Mouse (Mus musculus): ENCODE measurements around the gene 2810408A11Rik. TPM values are rescaled to one million over a fixed set of nuclear protein-coding genes. Genes with fewer than 3 reads are reported as not detected.
A peak's percentile ranks its signal among the peaks of the same experiment; 100 is the strongest.

Gene 2810408A11Rik
- 16.4 and 18.5 TPM in 2 replicates for polyA plus RNA-seq (2015; fragmentation: Nextera tagmentation; extraction: Ambion mirVana)

DNA sequence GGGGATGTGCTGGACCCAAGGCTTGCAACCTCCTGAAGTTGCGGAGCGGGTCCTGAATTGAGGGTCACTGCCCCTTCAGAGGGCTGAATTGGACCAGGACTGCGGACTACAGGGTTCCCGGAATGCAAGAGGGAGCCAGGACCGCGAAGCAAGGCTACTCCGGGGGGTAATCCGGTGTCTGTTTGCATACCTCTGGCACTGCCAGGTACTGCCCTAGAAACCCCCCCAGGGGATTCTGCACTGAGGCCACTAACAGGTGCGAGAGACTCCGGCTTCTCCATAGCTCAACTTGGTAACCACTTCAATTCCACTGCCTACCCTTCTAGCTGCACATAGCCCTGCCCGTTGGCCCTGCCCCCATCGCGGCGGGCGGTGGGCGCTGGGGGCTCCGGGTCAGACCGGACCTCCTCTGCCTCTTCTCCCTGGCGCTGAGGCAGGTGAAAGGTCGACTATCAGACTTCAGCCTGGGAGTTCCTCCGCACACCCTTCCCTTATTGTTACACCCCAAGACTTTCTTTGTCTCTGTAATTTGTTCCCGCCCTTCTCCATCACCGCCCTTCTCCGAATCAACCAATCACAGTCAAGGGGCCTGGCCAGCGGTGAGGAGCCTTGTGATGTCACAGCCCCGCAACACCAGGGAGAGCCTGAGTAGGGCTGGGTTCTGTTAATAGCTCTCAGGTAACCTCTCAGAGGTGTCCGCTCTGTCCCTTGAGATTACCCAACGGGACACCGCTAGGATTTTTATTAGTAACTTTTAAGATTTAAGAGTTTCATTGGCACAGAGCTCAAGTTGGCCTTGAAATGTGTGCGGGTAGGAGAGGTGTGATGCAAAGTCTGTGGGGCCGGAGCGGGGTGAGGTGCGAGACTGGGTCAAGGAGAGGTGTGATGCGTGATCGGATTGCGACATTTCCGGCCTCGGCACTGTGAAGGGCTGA, at the start of gene 2810408A11Rik, which contains the start of gene Neurl4:
TSS of gene 2810408A11Rik (minus strand) at position 517 of the 935 bp plus-strand sequence.
TSS of gene Neurl4 (plus strand) at position 602 of the 935 bp plus-strand sequence.
- WGBS = under 1% methylated on average over 38 of the region's 38 CpGs
- Histone ChIP-seq H3K4me3 (replicated peaks; ENCODE audit: low read length) (peak within 1 kb of the TSS; percentile 78), H3K27me3 (replicated peaks; ENCODE audit: control insufficient read depth, insufficient read depth, low read length) (no peaks in the 10 kb centered on the region), H3K9me3 (ENCODE audit: control insufficient read depth, low read length) (no peaks in the 10 kb centered on the region), H3K4me1 (replicated peaks; ENCODE audit: control insufficient read depth, insufficient read depth, low read length) (peaks cover 31% of the 10 kb centered on the region), H3K4me2 (ENCODE audit: low read length) (peak within 1 kb of the TSS; percentile 92), H3K36me3 (ENCODE audit: control insufficient read depth, insufficient read depth) (peaks cover 14% of the 10 kb centered on the region), H3K27ac (ENCODE audit: low read length) (peak within 1 kb of the TSS; percentile 98), H3K9ac (replicated peaks; ENCODE audit: low read depth, low read length) (peak within 1 kb of the TSS; percentile 92)
- ATAC-seq = peak; percentile 96

DNA sequence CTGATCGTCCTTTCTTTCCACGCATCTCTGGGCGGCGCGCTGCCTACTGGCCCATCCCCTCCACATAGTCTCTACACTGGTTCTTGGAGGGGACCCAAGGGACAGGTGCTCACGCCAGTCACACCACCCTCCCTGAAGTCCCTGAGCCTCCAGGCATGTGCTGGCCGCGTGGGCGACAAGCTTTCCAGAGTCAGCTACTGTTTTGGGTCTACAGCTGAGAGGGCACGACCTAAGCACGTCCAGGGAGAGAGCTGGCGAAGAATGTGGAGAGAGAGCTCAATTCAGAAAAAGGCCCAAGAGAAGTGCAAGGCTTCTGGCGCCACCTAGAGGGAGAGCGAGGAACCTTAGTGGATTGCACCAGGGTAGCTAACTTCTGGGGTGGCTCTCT, 48.0 kb upstream of the 2810408A11Rik start:
- ATAC-seq = peak; percentile 60
- no peaks in the 10 kb centered on the region for H3K27me3 ChIP-seq (replicated peaks; ENCODE audit: control insufficient read depth, insufficient read depth, low read length)
- H3K4me3 ChIP-seq (replicated peaks; ENCODE audit: low read length) = peak overlapping the region; percentile 53
- H3K36me3 ChIP-seq (ENCODE audit: control insufficient read depth, insufficient read depth) = no peaks in the 10 kb centered on the region
- H3K9ac ChIP-seq (replicated peaks; ENCODE audit: low read depth, low read length) = no peak overlapping the region; the same call in 1 of the 2 replicates
- WGBS = 0% methylated on average over 14 of the region's 14 CpGs
- H3K4me1 ChIP-seq (replicated peaks; ENCODE audit: control insufficient read depth, insufficient read depth, low read length) = peaks cover 17% of the 10 kb centered on the region
- H3K27ac ChIP-seq (ENCODE audit: low read length) = peak overlapping the region; percentile 55; the same call in 1 of the 2 replicates
- H3K9me3 ChIP-seq (ENCODE audit: control insufficient read depth, low read length) = no peaks in the 10 kb centered on the region
- peak overlapping the region; percentile 61 for H3K4me2 ChIP-seq (ENCODE audit: low read length)

GRCm38 (mm10) chr11:69948066-69948762, 47.4 kb upstream of the 2810408A11Rik start, which contains the start of gene Slc2a4:
Gene Slc2a4, minus strand, starts transcription at chr11:69948188.
- Histone ChIP-seq H3K27ac (ENCODE audit: low read length) (peak within 1 kb of the TSS; percentile 55; the same call in 1 of the 2 replicates), H3K9ac (replicated peaks; ENCODE audit: low read depth, low read length) (peak within 1 kb of the TSS; percentile 53), H3K36me3 (ENCODE audit: control insufficient read depth, insufficient read depth) (no peaks in the 10 kb centered on the region), H3K27me3 (replicated peaks; ENCODE audit: control insufficient read depth, insufficient read depth, low read length) (no peaks in the 10 kb centered on the region), H3K4me2 (ENCODE audit: low read length) (peak within 1 kb of the TSS; percentile 61), H3K4me3 (replicated peaks; ENCODE audit: low read length) (peak within 1 kb of the TSS; percentile 53), H3K4me1 (replicated peaks; ENCODE audit: control insufficient read depth, insufficient read depth, low read length) (peaks cover 17% of the 10 kb centered on the region), H3K9me3 (ENCODE audit: control insufficient read depth, low read length) (no peaks in the 10 kb centered on the region)
- WGBS = under 1% methylated on average over 34 of the region's 34 CpGs
- peak; percentile 95 for ATAC-seq

DNA sequence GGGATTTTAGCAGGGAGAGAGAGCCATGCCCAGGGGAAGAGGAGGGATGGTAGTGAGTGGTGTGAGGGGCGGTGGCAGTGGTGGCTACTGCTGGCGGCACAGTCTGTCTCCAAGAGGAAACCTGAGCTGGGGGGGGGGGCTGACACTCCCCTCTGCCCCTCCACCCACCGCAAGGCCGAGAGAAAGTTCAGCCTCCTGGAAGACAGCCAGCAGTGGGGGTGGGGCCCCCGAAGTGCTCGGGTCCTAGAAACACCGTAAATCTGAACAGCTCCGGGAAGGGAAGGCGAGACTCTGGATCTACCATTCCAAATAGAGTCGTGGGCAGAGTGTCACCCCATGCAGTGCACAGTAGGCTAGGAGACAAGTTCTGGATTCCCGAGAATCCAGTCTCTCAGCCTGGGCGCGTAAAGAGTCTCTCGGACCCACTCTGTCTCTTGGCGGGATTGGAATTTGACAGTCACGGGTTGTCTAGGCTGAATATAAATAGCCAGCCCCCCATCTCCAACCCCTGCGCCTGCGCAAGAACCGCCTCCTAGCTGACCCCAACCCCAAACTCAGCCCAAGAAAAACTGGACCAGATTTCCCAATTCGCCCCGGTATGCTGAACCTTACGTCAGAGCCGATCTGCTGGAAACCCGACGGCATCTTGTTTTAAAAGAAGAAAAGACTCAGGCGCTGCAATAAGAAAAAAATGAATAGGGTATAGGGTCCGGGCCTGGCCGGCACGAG, 46.7 kb upstream of the 2810408A11Rik start:
- 2% methylated on average over 29 of the region's 29 CpGs for WGBS
- Histone ChIP-seq H3K4me2 (ENCODE audit: low read length) (peak overlapping the region; percentile 61), H3K27ac (ENCODE audit: low read length) (peak overlapping the region; percentile 16; the same call in 1 of the 2 replicates), H3K27me3 (replicated peaks; ENCODE audit: control insufficient read depth, insufficient read depth, low read length) (no peaks in the 10 kb centered on the region), H3K4me1 (replicated peaks; ENCODE audit: control insufficient read depth, insufficient read depth, low read length) (peaks cover 17% of the 10 kb centered on the region), H3K9ac (replicated peaks; ENCODE audit: low read depth, low read length) (peak overlapping the region; percentile 53), H3K4me3 (replicated peaks; ENCODE audit: low read length) (peak overlapping the region; percentile 53), H3K9me3 (ENCODE audit: control insufficient read depth, low read length) (no peaks in the 10 kb centered on the region), H3K36me3 (ENCODE audit: control insufficient read depth, insufficient read depth) (no peaks in the 10 kb centered on the region)
- peak; percentile 49 for ATAC-seq

GRCm38 (mm10) chr11:69945997-69946891, 45.5 kb upstream of the 2810408A11Rik start:
- no peak overlapping the region for H3K4me2 ChIP-seq (ENCODE audit: low read length)
- no peak for ATAC-seq
- no peak overlapping the region for H3K9ac ChIP-seq (replicated peaks; ENCODE audit: low read depth, low read length)
- no peaks in the 10 kb centered on the region for H3K27me3 ChIP-seq (replicated peaks; ENCODE audit: control insufficient read depth, insufficient read depth, low read length)
- 91% methylated on average over 18 of the region's 18 CpGs for WGBS
- H3K9me3 ChIP-seq (ENCODE audit: control insufficient read depth, low read length) = no peaks in the 10 kb centered on the region
- H3K4me1 ChIP-seq (replicated peaks; ENCODE audit: control insufficient read depth, insufficient read depth, low read length) = peaks cover 17% of the 10 kb centered on the region
- no peak overlapping the region for H3K27ac ChIP-seq (ENCODE audit: low read length)
- H3K36me3 ChIP-seq (ENCODE audit: control insufficient read depth, insufficient read depth) = no peaks in the 10 kb centered on the region
- H3K4me3 ChIP-seq (replicated peaks; ENCODE audit: low read length) = no peak overlapping the region

DNA sequence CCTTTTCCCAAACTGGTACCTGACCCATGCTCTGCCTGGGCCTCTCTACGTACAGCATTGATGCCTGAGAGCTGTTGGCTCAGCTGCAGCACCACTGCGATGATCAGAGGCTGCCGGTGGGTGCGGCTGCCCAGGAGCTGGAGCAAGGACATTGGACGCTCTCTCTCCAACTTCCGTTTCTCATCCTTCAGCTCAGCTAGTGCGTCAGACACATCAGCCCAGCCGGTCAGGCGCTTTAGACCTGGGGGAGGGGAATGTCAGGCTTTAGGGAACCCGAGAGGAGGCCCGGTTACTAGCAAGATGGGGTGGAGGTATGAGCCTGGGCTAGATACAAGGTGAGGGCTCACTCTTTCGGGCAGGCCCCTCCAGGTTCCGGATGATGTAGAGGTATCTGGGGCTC, 44.4 kb upstream of the 2810408A11Rik start:
- Histone ChIP-seq H3K36me3 (ENCODE audit: control insufficient read depth, insufficient read depth) (no peaks in the 10 kb centered on the region), H3K27ac (ENCODE audit: low read length) (no peak overlapping the region), H3K27me3 (replicated peaks; ENCODE audit: control insufficient read depth, insufficient read depth, low read length) (no peaks in the 10 kb centered on the region), H3K4me3 (replicated peaks; ENCODE audit: low read length) (no peak overlapping the region), H3K9me3 (ENCODE audit: control insufficient read depth, low read length) (no peaks in the 10 kb centered on the region), H3K4me2 (ENCODE audit: low read length) (no peak overlapping the region), H3K4me1 (replicated peaks; ENCODE audit: control insufficient read depth, insufficient read depth, low read length) (peaks cover 17% of the 10 kb centered on the region), H3K9ac (replicated peaks; ENCODE audit: low read depth, low read length) (no peak overlapping the region)
- no peak for ATAC-seq
- 84% methylated on average over 13 of the region's 13 CpGs for WGBS

DNA sequence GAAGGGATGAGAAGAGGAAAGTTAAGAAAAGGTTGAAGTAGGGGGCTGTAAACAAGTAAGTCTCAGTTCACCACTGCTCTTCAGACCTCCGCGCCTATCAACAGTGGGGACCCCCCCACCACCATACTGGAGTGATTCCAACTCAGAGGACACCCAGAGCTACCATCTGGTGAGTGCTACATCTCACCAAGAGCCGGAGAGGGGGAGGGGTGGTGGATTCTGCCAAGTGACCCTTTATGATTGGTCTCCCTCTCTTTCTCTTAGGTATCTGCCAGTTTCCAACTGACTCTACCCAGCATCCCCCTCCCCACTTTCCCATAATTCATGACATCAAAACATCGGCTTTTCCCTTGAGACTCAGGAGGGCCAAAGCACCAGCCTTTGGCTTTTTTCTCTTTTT, 40.2 kb upstream of the 2810408A11Rik start:
- no peaks in the 10 kb centered on the region for H3K9me3 ChIP-seq (ENCODE audit: control insufficient read depth, low read length)
- H3K27me3 ChIP-seq (replicated peaks; ENCODE audit: control insufficient read depth, insufficient read depth, low read length) = peaks cover 13% of the 10 kb centered on the region
- H3K9ac ChIP-seq (replicated peaks; ENCODE audit: low read depth, low read length) = no peak overlapping the region
- ATAC-seq = no peak
- WGBS = 80% methylated on average over 4 of the region's 4 CpGs
- no peak overlapping the region for H3K4me3 ChIP-seq (replicated peaks; ENCODE audit: low read length)
- peaks cover 9% of the 10 kb centered on the region for H3K4me1 ChIP-seq (replicated peaks; ENCODE audit: control insufficient read depth, insufficient read depth, low read length)
- no peak overlapping the region for H3K27ac ChIP-seq (ENCODE audit: low read length)
- H3K4me2 ChIP-seq (ENCODE audit: low read length) = no peak overlapping the region
- H3K36me3 ChIP-seq (ENCODE audit: control insufficient read depth, insufficient read depth) = no peaks in the 10 kb centered on the region

- Histone ChIP-seq H3K27ac (ENCODE audit: low read length) (no peak overlapping the region), H3K4me2 (ENCODE audit: low read length) (no peak overlapping the region), H3K4me1 (replicated peaks; ENCODE audit: control insufficient read depth, insufficient read depth, low read length) (peaks cover 15% of the 10 kb centered on the region), H3K4me3 (replicated peaks; ENCODE audit: low read length) (no peak overlapping the region), H3K9me3 (ENCODE audit: control insufficient read depth, low read length) (no peaks in the 10 kb centered on the region), H3K27me3 (replicated peaks; ENCODE audit: control insufficient read depth, insufficient read depth, low read length) (peaks cover 13% of the 10 kb centered on the region), H3K9ac (replicated peaks; ENCODE audit: low read depth, low read length) (no peak overlapping the region), H3K36me3 (ENCODE audit: control insufficient read depth, insufficient read depth) (no peaks in the 10 kb centered on the region)
- ATAC-seq = no peak
- 94% methylated on average over 17 of the region's 17 CpGs for WGBS
Measured at GRCm38 (mm10) chr11:69939731-69940130, 38.9 kb upstream of the 2810408A11Rik start.
